Mouse (Mus musculus) gastrocnemius, postnatal 25 days (tissue): ENCODE results near the gene Slc15a2. TPM values are rescaled to one million over a fixed set of nuclear protein-coding genes. Genes with fewer than 3 reads are reported as not detected.

Experiments used
- DNase-seq: peaks from one replicate; pipeline ENCODE4 v3.0.0; 2022
- total RNA-seq, 2 experiments: library from RNA; stranded (reverse); gene quantifications; 1 replicate in 1 of 2; 2 replicates in 1 of 2; pipeline ENCODE4 v1.2.3; 2021

Gene Slc15a2
- total RNA-seq, 2 experiments from 2014 or later: 0.51 to 0.83 TPM

- DNase-seq: no peak
Measured at GRCm38 (mm10) chr16:36770191-36770771, 14.5 kb downstream of the Slc15a2 start.

GRCm38 (mm10) chr16:36751979-36752378, 32.8 kb downstream of the Slc15a2 start:
- no peak for DNase-seq

DNA sequence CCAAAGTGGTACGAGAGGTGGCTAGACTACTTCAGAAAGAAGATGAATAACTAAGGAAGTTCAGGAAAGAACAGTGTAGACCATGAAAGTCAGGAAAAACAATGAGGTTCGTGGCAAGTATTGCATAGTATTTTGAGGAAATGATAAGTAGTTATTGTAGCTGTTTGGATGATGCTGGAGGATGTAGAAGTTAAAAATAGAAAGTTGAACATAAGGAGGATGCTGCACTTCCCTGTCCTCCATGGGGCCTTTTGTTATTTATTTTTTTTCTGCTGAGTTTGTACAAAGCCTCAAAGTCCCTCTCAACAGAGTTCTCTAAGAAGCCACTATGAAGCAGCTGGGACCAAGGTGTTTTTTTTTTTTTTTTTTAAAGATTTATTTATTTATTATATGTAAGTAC, 37.0 kb downstream of the Slc15a2 start:
- DNase-seq: no peak

DNA sequence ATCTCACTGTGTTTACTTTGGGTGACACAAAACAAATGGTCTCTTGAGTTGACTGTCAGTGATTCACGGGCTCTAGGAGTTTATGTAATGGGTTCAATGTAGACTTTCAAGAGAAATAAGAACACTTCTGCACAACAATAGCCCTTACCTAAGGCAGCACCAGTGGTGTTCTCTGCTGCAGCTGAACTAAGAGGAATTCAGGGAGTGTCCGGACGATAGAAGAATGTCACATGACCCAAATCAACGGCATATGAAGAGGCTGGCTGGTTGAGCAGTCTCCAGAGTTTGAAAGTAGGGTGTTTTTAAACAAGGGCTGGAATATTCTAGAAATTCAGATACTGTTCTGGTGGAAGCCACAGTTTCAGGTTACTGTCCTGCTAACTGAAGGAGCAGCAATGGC, 37.7 kb downstream of the Slc15a2 start:
- no peak for DNase-seq

GRCm38 (mm10) chr16:36743580-36743979, 41.2 kb downstream of the Slc15a2 start:
- DNase-seq: no peak

GRCm38 (mm10) chr16:36739404-36739930, 45.3 kb downstream of the Slc15a2 start:
- no peak for DNase-seq

- DNase-seq: no peak
Measured at GRCm38 (mm10) chr16:36735421-36735820, 49.3 kb downstream of the Slc15a2 start.

DNA sequence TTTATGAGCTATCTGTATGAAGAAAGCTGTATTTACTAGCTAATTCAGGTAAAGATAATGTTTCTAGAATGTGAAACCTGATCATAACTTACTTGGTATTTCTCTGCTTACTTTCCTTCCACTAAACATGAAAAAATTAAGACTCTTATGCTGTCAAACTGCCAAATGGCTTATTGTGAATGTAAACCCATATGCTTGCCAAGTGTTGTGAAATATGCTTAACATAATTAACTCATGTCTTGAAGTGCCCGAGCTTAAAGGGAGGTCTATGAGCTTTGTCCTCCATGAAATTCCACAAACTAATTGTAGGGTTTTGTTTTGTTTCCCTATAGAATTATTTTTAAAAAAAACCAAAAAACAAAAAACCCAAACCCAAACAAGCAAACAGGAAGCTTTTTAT, 50.9 kb downstream of the Slc15a2 start:
- no peak for DNase-seq

- no peak for DNase-seq
Measured at GRCm38 (mm10) chr16:36732572-36732971, 52.2 kb downstream of the Slc15a2 start.

- no peak for DNase-seq
Measured at GRCm38 (mm10) chr16:36728959-36729358, 55.8 kb downstream of the Slc15a2 start.

- no peak for DNase-seq
Measured at GRCm38 (mm10) chr16:36723880-36724443, 60.8 kb downstream of the Slc15a2 start.

- no peak for DNase-seq
Measured at GRCm38 (mm10) chr16:36722739-36723138, 62.0 kb downstream of the Slc15a2 start.

DNA sequence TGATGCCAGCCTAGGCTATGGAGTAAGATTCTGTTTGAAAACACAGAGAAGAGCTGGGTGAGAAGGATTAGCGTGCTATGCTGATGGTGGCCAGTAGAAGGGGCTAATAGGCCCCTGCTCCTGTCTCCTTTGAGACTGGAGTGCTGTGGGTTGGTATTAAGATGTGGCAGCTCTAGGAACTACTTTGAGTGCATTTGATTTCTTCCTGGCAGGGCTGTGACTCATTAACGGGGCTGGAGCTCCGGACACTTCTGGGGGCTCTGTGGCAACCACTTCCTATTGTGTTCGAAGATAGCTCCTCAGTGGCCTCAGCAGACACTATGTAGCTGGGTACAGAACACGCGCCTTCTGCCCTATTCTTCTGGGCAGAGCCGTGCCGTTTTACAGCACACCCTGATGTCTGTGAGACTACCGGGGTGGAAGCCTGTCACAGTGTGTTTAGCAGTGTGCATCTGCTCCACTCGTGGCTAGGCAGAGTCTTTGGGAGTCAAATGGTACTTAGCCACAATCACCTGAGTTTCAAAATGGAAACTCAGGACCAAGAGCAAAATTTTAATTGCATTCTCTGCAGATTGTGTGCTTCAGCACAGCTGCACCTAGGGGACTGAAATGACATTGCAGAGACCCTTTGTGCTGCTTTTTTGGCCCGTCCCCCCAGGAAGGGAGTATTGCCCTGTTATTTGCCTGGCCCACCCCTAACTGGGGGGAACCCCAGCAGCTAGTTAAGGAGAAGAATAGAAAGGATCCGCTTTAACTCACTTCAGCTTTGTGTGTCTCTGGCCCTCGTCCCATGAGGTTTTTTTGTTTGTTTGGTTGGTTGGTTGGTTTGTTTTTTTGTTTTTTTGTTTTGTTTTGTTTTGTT, 64.3 kb downstream of the Slc15a2 start:
- DNase-seq: no peak

GRCm38 (mm10) chr16:36718637-36719036, 66.1 kb downstream of the Slc15a2 start:
- DNase-seq: no peak

- no peak for DNase-seq
Measured at GRCm38 (mm10) chr16:36717481-36717880, 67.3 kb downstream of the Slc15a2 start.

DNA sequence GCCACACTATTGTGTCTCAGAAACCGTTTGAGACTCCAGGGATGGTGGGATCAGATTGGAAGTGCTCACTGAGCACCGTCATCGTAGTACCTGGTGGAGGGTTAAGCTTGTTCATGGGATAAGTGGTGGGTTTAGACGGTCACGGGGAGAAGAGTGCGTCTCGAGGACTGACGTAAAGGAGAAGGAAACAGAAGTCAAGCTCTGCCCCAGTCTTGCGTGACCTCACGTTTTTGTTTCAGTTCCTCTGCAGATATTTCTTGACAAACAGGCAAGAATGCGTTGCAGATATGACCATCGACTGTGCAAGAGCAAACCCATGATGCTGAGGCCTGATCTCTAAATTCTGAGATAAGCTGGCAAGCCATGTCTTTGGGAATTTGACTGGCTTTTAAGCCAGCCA, 73.0 kb downstream of the Slc15a2 start:
- DNase-seq: no peak

DNA sequence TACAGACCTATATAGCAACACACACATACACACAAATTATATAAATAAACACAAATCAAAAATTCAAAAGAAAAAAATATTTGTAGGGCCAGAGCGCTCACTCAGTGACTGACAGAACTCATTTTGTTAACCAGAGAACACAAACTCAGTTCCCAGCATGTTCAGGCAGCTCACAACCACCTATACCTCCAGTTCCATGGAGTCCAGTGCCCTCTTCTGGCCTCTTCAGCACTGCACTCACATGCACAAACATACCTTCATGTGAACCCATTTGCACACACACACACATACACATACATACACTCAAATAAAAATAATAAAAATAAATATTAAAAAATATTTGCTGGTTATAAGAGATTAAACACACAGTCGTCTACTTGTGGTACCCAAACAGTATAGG, 74.0 kb downstream of the Slc15a2 start:
- DNase-seq: no peak

GRCm38 (mm10) chr16:36709405-36709804, 75.4 kb downstream of the Slc15a2 start:
- no peak for DNase-seq

DNA sequence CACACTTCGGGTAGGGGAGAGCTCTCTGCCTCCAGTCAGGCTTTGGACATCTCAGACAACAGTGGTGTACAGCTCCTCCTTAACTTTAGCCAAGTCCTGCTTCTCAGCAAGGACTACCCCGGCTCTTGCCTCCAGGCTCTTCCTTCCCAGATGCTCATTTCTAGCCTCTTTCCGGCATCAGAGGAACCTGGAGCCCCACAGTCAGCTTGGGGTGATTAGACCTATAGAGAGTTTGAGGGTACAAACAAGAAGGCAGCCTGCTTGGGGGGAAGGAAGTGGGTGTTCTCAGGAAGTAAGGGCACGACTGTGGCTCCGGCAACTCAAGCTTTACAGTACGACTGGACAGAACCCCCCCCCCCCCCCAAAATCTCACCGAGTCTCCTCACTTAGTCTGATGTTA, 76.0 kb downstream of the Slc15a2 start:
- no peak for DNase-seq

- DNase-seq: no peak
Measured at GRCm38 (mm10) chr16:36707702-36708423, 76.9 kb downstream of the Slc15a2 start.

GRCm38 (mm10) chr16:36700484-36700883, 84.3 kb downstream of the Slc15a2 start:
- no peak for DNase-seq
